Mouse (Mus musculus) myocyte (in vitro differentiated cells): ENCODE data around the gene Camkk1. TPM values are rescaled to one million over a fixed set of nuclear protein-coding genes. Genes with fewer than 3 reads are reported as not detected.

Experiments
- H3K27me3 ChIP-seq: one replicate; pipeline ENCODE4 v1.6.1; 2011; ENCODE audit not compliant: control insufficient read depth, insufficient read depth, insufficient read length
- H3K36me3 ChIP-seq: one replicate; pipeline ENCODE4 v1.6.1; 2011; ENCODE audit not compliant: control insufficient read depth, insufficient read depth
- H3K4me2 ChIP-seq: one replicate; pipeline ENCODE4 v1.6.1; 2011; ENCODE audit warnings: low read depth, control low read depth
- H3K4me3 ChIP-seq: one replicate; pipeline ENCODE4 v1.5.1; 2011; ENCODE audit warnings: mild to moderate bottlenecking, control low read depth, moderate library complexity
- H3K79me2 ChIP-seq: one replicate; pipeline ENCODE4 v1.6.1; 2011; ENCODE audit not compliant: control insufficient read depth, insufficient read depth
- H3ac ChIP-seq: one replicate; pipeline ENCODE4 v1.6.1; 2011; ENCODE audit not compliant: control insufficient read depth, insufficient read length
- CEBPB ChIP-seq: IDR thresholded peaks from 2 replicates; pipeline ENCODE4 v1.6.1; 2011; ENCODE audit warnings: mild to moderate bottlenecking, moderate library complexity; ENCODE audit not compliant: poor library complexity, insufficient read depth, severe bottlenecking
- E2F4 ChIP-seq: IDR thresholded peaks from one replicate; pipeline ENCODE4 v1.6.1; 2011; ENCODE audit warnings: mild to moderate bottlenecking, control low read depth, moderate library complexity; ENCODE audit not compliant: insufficient read depth
- MAX ChIP-seq: IDR thresholded peaks from one replicate; pipeline ENCODE4 v1.6.1; 2011; ENCODE audit warnings: low read depth, mild to moderate bottlenecking, control low read depth
- MYOD1 ChIP-seq, 3 experiments: IDR thresholded peaks; one replicate each; pipeline ENCODE4 v1.6.1; 2011; ENCODE audit warnings: control low read depth in 2 of 3, low read depth in 2 of 3, mild to moderate bottlenecking in 2 of 3, moderate library complexity in 1 of 3; ENCODE audit not compliant: insufficient read length in 2 of 3, control insufficient read depth in 1 of 3
- MYOG ChIP-seq, 3 experiments: IDR thresholded peaks; one replicate each; pipeline ENCODE4 v1.6.1; 2011; ENCODE audit warnings: control low read depth in 2 of 3, low read depth in 2 of 3, mild to moderate bottlenecking in 2 of 3; ENCODE audit not compliant: insufficient read length in 2 of 3, control insufficient read depth in 1 of 3, insufficient read depth in 1 of 3
- POLR2A ChIP-seq: IDR thresholded peaks from one replicate; pipeline ENCODE4 v1.6.1; 2011; ENCODE audit warnings: low read depth, mild to moderate bottlenecking, control low read depth, moderate library complexity; ENCODE audit not compliant: insufficient read length
- POLR2AphosphoS2 ChIP-seq: IDR thresholded peaks from one replicate; pipeline ENCODE4 v1.6.1; 2011; ENCODE audit warnings: low read depth, control low read depth; ENCODE audit not compliant: insufficient read length
- REST ChIP-seq: IDR thresholded peaks from one replicate; pipeline ENCODE4 v1.6.1; 2011; ENCODE audit warnings: mild to moderate bottlenecking, control low read depth, moderate library complexity; ENCODE audit not compliant: insufficient read depth, insufficient read length
- SRF ChIP-seq: IDR thresholded peaks from one replicate; pipeline ENCODE4 v1.6.1; 2011; ENCODE audit warnings: low read depth; ENCODE audit not compliant: control insufficient read depth, insufficient read length
- TCF12 ChIP-seq: IDR thresholded peaks from one replicate; pipeline ENCODE4 v1.6.1; 2011; ENCODE audit warnings: mild to moderate bottlenecking, control low read depth; ENCODE audit not compliant: poor library complexity, insufficient read depth, severe bottlenecking
- TCF3 ChIP-seq: IDR thresholded peaks from one replicate; pipeline ENCODE4 v1.6.1; 2011; ENCODE audit warnings: low read depth, control low read depth; ENCODE audit not compliant: insufficient read length
- USF1 ChIP-seq: IDR thresholded peaks from one replicate; pipeline ENCODE4 v1.6.1; 2011; ENCODE audit warnings: low read depth, mild to moderate bottlenecking, control low read depth, moderate library complexity
- polyA plus RNA-seq: library from polyadenylated mRNA; unstranded; fragments of >200 nt; fragmentation: generic; extraction: Trizol; gene quantifications from one replicate; pipeline ENCODE4 v1.2.1, GENCODE M21; 2012; ENCODE audit warnings: missing spikeins

Camkk1 gene
- polyA plus RNA-seq, 1 experiment = 3.3 TPM

GRCm38 (mm10) chr11:73019147-73019795, 463 bp downstream of the Camkk1 start:
- H3K36me3 ChIP-seq = no peaks in the 10 kb centered on the region
- H3K4me3 ChIP-seq = peak overlapping the region; percentile 38
- peak in 1 of 3 experiments; percentile 16 for TF ChIP-seq MYOG (IDR thresholded peaks at IDR 0.05; ENCODE audit: control insufficient read depth in 1 of 3, insufficient read depth in 1 of 3, insufficient read length in 2 of 3, low read depth in 2 of 3)
- TF ChIP-seq REST = no peak
- TF ChIP-seq MYOD1 (IDR thresholded peaks at IDR 0.05; ENCODE audit: control insufficient read depth in 1 of 3, insufficient read length in 2 of 3, low read depth in 2 of 3) = peak in 1 of 3 experiments; percentile 33
- TF ChIP-seq CEBPB = no peak
- TF ChIP-seq TCF12 = no peak
- H3K4me2 ChIP-seq = peak overlapping the region; percentile 92
- H3K79me2 ChIP-seq = no peaks in the 10 kb centered on the region
- no peaks in the 10 kb centered on the region for H3K27me3 ChIP-seq
- H3ac ChIP-seq = peak overlapping the region; percentile 6

GRCm38 (mm10) chr11:73020953-73021800, 2.4 kb downstream of the Camkk1 start:
- H3ac ChIP-seq = no peak overlapping the region
- no peaks in the 10 kb centered on the region for H3K27me3 ChIP-seq

GRCm38 (mm10) chr11:73023099-73023498, 4.3 kb downstream of the Camkk1 start:
- Histone ChIP-seq H3K27me3 (no peaks in the 10 kb centered on the region), H3K4me2 (peak overlapping the region; percentile 51), H3K36me3 (no peaks in the 10 kb centered on the region), H3K79me2 (no peaks in the 10 kb centered on the region), H3ac (no peak overlapping the region), H3K4me3 (no peak overlapping the region)
- TF ChIP-seq MYOG (IDR thresholded peaks at IDR 0.05; ENCODE audit: control insufficient read depth in 1 of 3, insufficient read depth in 1 of 3, insufficient read length in 2 of 3, low read depth in 2 of 3) (no peak), E2F4 (no peak), MYOD1 (IDR thresholded peaks at IDR 0.05; ENCODE audit: control insufficient read depth in 1 of 3, insufficient read length in 2 of 3, low read depth in 2 of 3) (no peak), CEBPB (no peak), TCF12 (no peak), TCF3 (no peak), POLR2A (no peak), POLR2AphosphoS2 (no peak), SRF (no peak), MAX (no peak), REST (no peak), USF1 (no peak)

More at GRCm38 (mm10) chr11:73020953-73021800, 2.4 kb downstream of the Camkk1 start:
- no peaks in the 10 kb centered on the region for H3K36me3 ChIP-seq
- TF ChIP-seq POLR2AphosphoS2 (no peak), CEBPB (no peak), E2F4 (no peak), TCF12 (no peak), MYOG (IDR thresholded peaks at IDR 0.05; ENCODE audit: control insufficient read depth in 1 of 3, insufficient read depth in 1 of 3, insufficient read length in 2 of 3, low read depth in 2 of 3) (no peak), REST (no peak), MYOD1 (IDR thresholded peaks at IDR 0.05; ENCODE audit: control insufficient read depth in 1 of 3, insufficient read length in 2 of 3, low read depth in 2 of 3) (no peak), TCF3 (no peak), USF1 (no peak), POLR2A (no peak), SRF (no peak), MAX (no peak)
- H3K4me2 ChIP-seq = peak overlapping the region; percentile 42
- no peaks in the 10 kb centered on the region for H3K79me2 ChIP-seq
- no peak overlapping the region for H3K4me3 ChIP-seq

- Histone ChIP-seq H3K36me3 (no peaks in the 10 kb centered on the region), H3ac (no peak overlapping the region), H3K27me3 (no peaks in the 10 kb centered on the region), H3K4me2 (no peak overlapping the region), H3K79me2 (no peaks in the 10 kb centered on the region), H3K4me3 (no peak overlapping the region)
- TF ChIP-seq TCF12 (no peak), CEBPB (no peak), USF1 (no peak), SRF (no peak), MAX (no peak)
These were observed 5.0 kb downstream of the Camkk1 start for GRCm38 (mm10) chr11:73023827-73024226.
